Mouse (Mus musculus) brain, embryonic 14.5 days (tissue): ENCODE measurements around the gene Rcor2.

ENCODE experiments used
- CTCF ChIP-seq: fragments of 200-500 bp; IDR thresholded peaks from 2 replicates; pipeline ENCODE4 v1.5.1; 2012; ENCODE audit warnings: inconsistent platforms, mild to moderate bottlenecking, moderate library complexity, borderline replicate concordance; ENCODE audit not compliant: insufficient read depth, insufficient read length; ENCODE audit errors: extremely low read depth
- POLR2A ChIP-seq: fragments of 200-500 bp; IDR thresholded peaks from 2 replicates; pipeline ENCODE4 v1.6.1; 2012; ENCODE audit warnings: mild to moderate bottlenecking, inconsistent platforms, borderline replicate concordance; ENCODE audit not compliant: poor library complexity, insufficient read depth, insufficient read length, severe bottlenecking; ENCODE audit errors: extremely low read depth

GRCm38 (mm10) chr19:7268722-7269090 is 1.6 kb downstream of the Rcor2 start:
- TF ChIP-seq CTCF (peak; percentile 75), POLR2A (no peak)
